Mouse (Mus musculus) hindbrain, embryonic 14.5 days (tissue): ENCODE results near the gene Orc5. TPM values are rescaled to one million over a fixed set of nuclear protein-coding genes. Genes with fewer than 3 reads are reported as not detected.

Experiments used
- ATAC-seq: fragments of 200-750 bp; cut with Nextera tagmentation; 2 replicates; pipeline ENCODE4 v1.8.0; 2017; ENCODE audit warnings: moderate number of reproducible peaks, mild to moderate bottlenecking, moderate TSS enrichment, moderate library complexity; ENCODE audit not compliant: low FRiP score
- DNase-seq: peaks from one replicate; pipeline ENCODE4 v3.0.0-alpha.2; 2015; ENCODE audit warnings: low spot score
- H3K27ac ChIP-seq: fragments of 300-500 bp; sonication (generic); 2 replicates; pipeline ENCODE4 v1.5.1; 2014; ENCODE audit warnings: mild to moderate bottlenecking, moderate library complexity
- H3K27me3 ChIP-seq: fragments of 300-500 bp; sonication (generic); 2 replicates; pipeline ENCODE4 v1.6.1; 2014; ENCODE audit warnings: mild to moderate bottlenecking, low read length, mixed read lengths; ENCODE audit not compliant: control insufficient read depth, insufficient read depth
- H3K36me3 ChIP-seq: fragments of 300-500 bp; sonication (generic); replicated peaks from 2 replicates; pipeline ENCODE4 v1.6.1; 2014; ENCODE audit not compliant: control insufficient read depth, insufficient read depth
- H3K4me1 ChIP-seq: fragments of 300-500 bp; sonication (generic); replicated peaks from 2 replicates; pipeline ENCODE4 v1.6.1; 2014; ENCODE audit warnings: antibody characterized with exemption, low read length, mixed read lengths; ENCODE audit not compliant: control insufficient read depth, insufficient read depth
- H3K4me2 ChIP-seq: fragments of 300-500 bp; sonication (generic); replicated peaks from 2 replicates; pipeline ENCODE4 v1.6.1; 2014; ENCODE audit warnings: mild to moderate bottlenecking, moderate library complexity
- H3K4me3 ChIP-seq: fragments of 300-500 bp; sonication (generic); replicated peaks from 2 replicates; pipeline ENCODE4 v1.5.1; 2014; ENCODE audit warnings: mild to moderate bottlenecking, low read length
- H3K9ac ChIP-seq: fragments of 300-500 bp; sonication (generic); 2 replicates; pipeline ENCODE4 v1.6.1; 2014
- H3K9me3 ChIP-seq: fragments of 300-500 bp; sonication (generic); 2 replicates; pipeline ENCODE4 v1.6.1; 2016; ENCODE audit warnings: low read length; ENCODE audit not compliant: control insufficient read depth
- WGBS: fragments of 180-500 bp; shearing (Covaris S2); extraction: QIAGEN DNeasy Blood & Tissue Kit; methylation state at CpG from one replicate; pipeline ENCODE4 v1.1.7; 2014; 5-methylcytosine and 5-hydroxymethylcytosine counted together
- polyA plus RNA-seq: library from polyadenylated mRNA; unstranded; fragments of >200 nt; fragmentation: Nextera tagmentation; extraction: Ambion mirVana; gene quantifications from 2 replicates; pipeline ENCODE4 v1.2.1, GENCODE M21; 2014

Orc5 gene
- polyA plus RNA-seq, 1 experiment from 2014 or later: 35.9 TPM

GRCm38 (mm10) chr5:22452871-22453661 is 97.2 kb downstream of the Orc5 start:
- H3K27ac ChIP-seq: peak overlapping the region; percentile 38
- ATAC-seq: peak; percentile 84
- 25% methylated on average over 15 of the region's 15 CpGs for WGBS
- no peak overlapping the region for H3K9ac ChIP-seq
- peak; percentile 57 for DNase-seq
- no peaks in the 10 kb centered on the region for H3K9me3 ChIP-seq
- H3K27me3 ChIP-seq: no peaks in the 10 kb centered on the region
- H3K36me3 ChIP-seq: no peaks in the 10 kb centered on the region
- H3K4me1 ChIP-seq: 0 out of 2 replicates have a peak, but pooled peaks cover 3% of the 10 kb centered on the region
- H3K4me2 ChIP-seq: peak overlapping the region; percentile 13
- no peak overlapping the region for H3K4me3 ChIP-seq

GRCm38 (mm10) chr5:22452452-22452851 is 97.8 kb downstream of the Orc5 start:
- H3K36me3 ChIP-seq: no peaks in the 10 kb centered on the region
- DNase-seq: peak; percentile 30
- no peak overlapping the region for H3K4me3 ChIP-seq
- peak overlapping the region; percentile 13 for H3K4me2 ChIP-seq
- no peak for ATAC-seq
- H3K9ac ChIP-seq: no peak overlapping the region
- no peaks in the 10 kb centered on the region for H3K27me3 ChIP-seq
- no peaks in the 10 kb centered on the region for H3K9me3 ChIP-seq
- 29% methylated on average over 9 of the region's 9 CpGs for WGBS
- 0 out of 2 replicates have a peak, but pooled peaks cover 3% of the 10 kb centered on the region for H3K4me1 ChIP-seq
- no peak overlapping the region for H3K27ac ChIP-seq

GRCm38 (mm10) chr5:22451764-22452163 is 98.5 kb downstream of the Orc5 start:
- no peak overlapping the region for H3K4me3 ChIP-seq
- no peak for ATAC-seq
- H3K9ac ChIP-seq: no peak overlapping the region
- H3K27ac ChIP-seq: no peak overlapping the region
- no peaks in the 10 kb centered on the region for H3K36me3 ChIP-seq
- DNase-seq: no peak
- H3K4me2 ChIP-seq: no peak overlapping the region
- H3K27me3 ChIP-seq: no peaks in the 10 kb centered on the region
- 72% methylated on average over 3 of the region's 3 CpGs for WGBS
- no peaks in the 10 kb centered on the region for H3K9me3 ChIP-seq
- H3K4me1 ChIP-seq: 0 out of 2 replicates have a peak, but pooled peaks cover 3% of the 10 kb centered on the region

GRCm38 (mm10) chr5:22449492-22449891 is 100.7 kb downstream of the Orc5 start:
- Histone ChIP-seq H3K4me1 (0 out of 2 replicates have a peak, but pooled peaks cover 3% of the 10 kb centered on the region), H3K4me2 (no peak overlapping the region), H3K36me3 (no peaks in the 10 kb centered on the region), H3K27ac (no peak overlapping the region), H3K4me3 (no peak overlapping the region), H3K27me3 (no peaks in the 10 kb centered on the region), H3K9ac (no peak overlapping the region), H3K9me3 (no peaks in the 10 kb centered on the region)
- DNase-seq: no peak
- ATAC-seq: no peak
- 87% methylated on average over 3 of the region's 3 CpGs for WGBS

Other genes with a start within 250 kb of the Orc5 start
- gene Reln, start 205.7 kb downstream of the Orc5 start, polyA plus RNA-seq: 63.3 and 63.5 TPM in 2 replicates
- gene Lhfpl3, start 195.6 kb upstream of the Orc5 start, polyA plus RNA-seq: 23.9 and 30.0 TPM in 2 replicates